Mouse (Mus musculus) myocyte (in vitro differentiated cells): ENCODE data around the gene 1700125H20Rik.

Experiments used
- E2F4 ChIP-seq: IDR thresholded peaks from one replicate; pipeline ENCODE4 v1.6.1; 2011; ENCODE audit warnings: mild to moderate bottlenecking, control low read depth, moderate library complexity; ENCODE audit not compliant: insufficient read depth
- MAX ChIP-seq: IDR thresholded peaks from one replicate; pipeline ENCODE4 v1.6.1; 2011; ENCODE audit warnings: low read depth, mild to moderate bottlenecking, control low read depth
- MYOD1 ChIP-seq, 3 experiments: IDR thresholded peaks; one replicate each; pipeline ENCODE4 v1.6.1; 2011; ENCODE audit warnings: control low read depth in 2 of 3, low read depth in 2 of 3, mild to moderate bottlenecking in 2 of 3, moderate library complexity in 1 of 3; ENCODE audit not compliant: insufficient read length in 2 of 3, control insufficient read depth in 1 of 3
- MYOG ChIP-seq, 3 experiments: IDR thresholded peaks; one replicate each; pipeline ENCODE4 v1.6.1; 2011; ENCODE audit warnings: control low read depth in 2 of 3, low read depth in 2 of 3, mild to moderate bottlenecking in 2 of 3; ENCODE audit not compliant: insufficient read length in 2 of 3, control insufficient read depth in 1 of 3, insufficient read depth in 1 of 3
- POLR2A ChIP-seq: IDR thresholded peaks from one replicate; pipeline ENCODE4 v1.6.1; 2011; ENCODE audit warnings: low read depth, mild to moderate bottlenecking, control low read depth, moderate library complexity; ENCODE audit not compliant: insufficient read length
- POLR2AphosphoS2 ChIP-seq: IDR thresholded peaks from one replicate; pipeline ENCODE4 v1.6.1; 2011; ENCODE audit warnings: low read depth, control low read depth; ENCODE audit not compliant: insufficient read length
- REST ChIP-seq: IDR thresholded peaks from one replicate; pipeline ENCODE4 v1.6.1; 2011; ENCODE audit warnings: mild to moderate bottlenecking, control low read depth, moderate library complexity; ENCODE audit not compliant: insufficient read depth, insufficient read length
- SRF ChIP-seq: IDR thresholded peaks from one replicate; pipeline ENCODE4 v1.6.1; 2011; ENCODE audit warnings: low read depth; ENCODE audit not compliant: control insufficient read depth, insufficient read length
- TCF12 ChIP-seq: IDR thresholded peaks from one replicate; pipeline ENCODE4 v1.6.1; 2011; ENCODE audit warnings: mild to moderate bottlenecking, control low read depth; ENCODE audit not compliant: poor library complexity, insufficient read depth, severe bottlenecking
- TCF3 ChIP-seq: IDR thresholded peaks from one replicate; pipeline ENCODE4 v1.6.1; 2011; ENCODE audit warnings: low read depth, control low read depth; ENCODE audit not compliant: insufficient read length
- USF1 ChIP-seq: IDR thresholded peaks from one replicate; pipeline ENCODE4 v1.6.1; 2011; ENCODE audit warnings: low read depth, mild to moderate bottlenecking, control low read depth, moderate library complexity

GRCm38 (mm10) chr11:85167503-85167902 is 2.7 kb upstream of the 1700125H20Rik start:
- TF ChIP-seq USF1, result no peak
- no peak for TF ChIP-seq TCF3
- TF ChIP-seq POLR2A, result no peak
- no peak for TF ChIP-seq MYOD1 (IDR thresholded peaks at IDR 0.05; ENCODE audit: control insufficient read depth in 1 of 3, insufficient read length in 2 of 3, low read depth in 2 of 3)
- TF ChIP-seq SRF, result no peak
- TF ChIP-seq TCF12, result no peak
- no peak for TF ChIP-seq MYOG (IDR thresholded peaks at IDR 0.05; ENCODE audit: control insufficient read depth in 1 of 3, insufficient read depth in 1 of 3, insufficient read length in 2 of 3, low read depth in 2 of 3)
- no peak for TF ChIP-seq MAX
- no peak for TF ChIP-seq POLR2AphosphoS2
- no peak for TF ChIP-seq E2F4
- no peak for TF ChIP-seq REST
